Mouse (Mus musculus) stomach, embryonic 16.5 days (tissue): ENCODE measurements around the gene Kirrel2. TPM values are rescaled to one million over a fixed set of nuclear protein-coding genes. Genes with fewer than 3 reads are reported as not detected.
"Not testable (repeated sequence)": the region's sequence is repeated elsewhere in the genome, so short reads cannot be mapped to it uniquely, and the experiment has no call there.

ENCODE experiments used
- ATAC-seq: fragments of 200-750 bp; cut with Nextera tagmentation; 2 replicates; pipeline ENCODE4 v1.8.0; 2017; ENCODE audit warnings: moderate number of reproducible peaks, moderate TSS enrichment; ENCODE audit not compliant: insufficient read depth, low FRiP score
- H3K27ac ChIP-seq: fragments of 300-500 bp; sonication (generic); 2 replicates; pipeline ENCODE4 v1.5.1; 2014; ENCODE audit warnings: low read length
- H3K27me3 ChIP-seq: fragments of 300-500 bp; sonication (generic); 2 replicates; pipeline ENCODE4 v1.6.1; 2014; ENCODE audit warnings: low read length, control low read depth, mixed read lengths; ENCODE audit not compliant: control insufficient read depth, insufficient read depth
- H3K36me3 ChIP-seq: fragments of 300-500 bp; sonication (generic); 2 replicates; pipeline ENCODE4 v1.6.1; 2014; ENCODE audit warnings: low read length; ENCODE audit not compliant: control insufficient read depth, insufficient read depth
- H3K4me1 ChIP-seq: fragments of 300-500 bp; sonication (generic); 2 replicates; pipeline ENCODE4 v1.6.1; 2014; ENCODE audit warnings: low read length, control low read depth, mixed read lengths; ENCODE audit not compliant: control insufficient read depth, insufficient read depth
- H3K4me2 ChIP-seq: fragments of 300-500 bp; sonication (generic); 2 replicates; pipeline ENCODE4 v1.6.1; 2014; ENCODE audit warnings: low read depth, low read length, mixed read lengths
- H3K4me3 ChIP-seq: fragments of 300-500 bp; sonication (generic); replicated peaks from 2 replicates; pipeline ENCODE4 v1.5.1; 2014; ENCODE audit warnings: mild to moderate bottlenecking, low read length
- H3K9ac ChIP-seq: fragments of 300-500 bp; sonication (generic); 2 replicates; pipeline ENCODE4 v1.6.1; 2014; ENCODE audit warnings: low read length
- H3K9me3 ChIP-seq: fragments of 300-500 bp; sonication (generic); replicated peaks from 2 replicates; pipeline ENCODE4 v1.6.1; 2016; ENCODE audit warnings: low read length, control low read depth; ENCODE audit not compliant: control insufficient read depth
- WGBS: fragments of 180-500 bp; shearing (Covaris S2); extraction: QIAGEN DNeasy Blood & Tissue Kit; methylation state at CpG from one replicate; pipeline ENCODE4 v1.1.7; 2014; 5-methylcytosine and 5-hydroxymethylcytosine counted together
- polyA plus RNA-seq: library from polyadenylated mRNA; unstranded; fragments of >200 nt; fragmentation: Nextera tagmentation; extraction: Ambion mirVana; gene quantifications from 2 replicates; pipeline ENCODE4 v1.2.1, GENCODE M21; 2015

The Kirrel2 gene
- 1.4 and 1.9 TPM in 2 replicates for polyA plus RNA-seq

GRCm38 (mm10) chr7:30457629-30458330, at the start of gene Kirrel2, which contains the start of gene Nphs1:
TSS of gene Kirrel2 (minus strand) at chr7:30457690.
TSS of gene Nphs1 (plus strand) at chr7:30458315.
- peaks cover 90% of the 10 kb centered on the region for H3K27me3 ChIP-seq
- H3K36me3 ChIP-seq, result no peaks in the 10 kb centered on the region
- H3K4me1 ChIP-seq, result peaks cover 7% of the 10 kb centered on the region; the same call in 1 of the 2 replicates
- H3K9me3 ChIP-seq, result no peaks in the 10 kb centered on the region
- peak within 1 kb of the TSS; percentile 28 for H3K4me3 ChIP-seq
- peak within 1 kb of the TSS; percentile 11; the same call in 1 of the 2 replicates for H3K9ac ChIP-seq
- peak; percentile 56 for ATAC-seq
- 1% methylated on average over 16 of the region's 16 CpGs for WGBS
- H3K27ac ChIP-seq, result peak within 1 kb of the TSS; percentile 24; the same call in 1 of the 2 replicates
- H3K4me2 ChIP-seq, result peak within 1 kb of the TSS; percentile 45

GRCm38 (mm10) chr7:30501159-30501558, 43.7 kb upstream of the Kirrel2 start:
- H3K4me1 ChIP-seq, ATAC-seq, H3K4me3 ChIP-seq, H3K27me3 ChIP-seq, H3K27ac ChIP-seq, H3K9me3 ChIP-seq, H3K36me3 ChIP-seq, H3K9ac ChIP-seq, H3K4me2 ChIP-seq: not testable (repeated sequence)
- 74% methylated on average over 5 of the region's 5 CpGs for WGBS

- H3K36me3 ChIP-seq, H3K4me2 ChIP-seq, H3K4me1 ChIP-seq, H3K9ac ChIP-seq, H3K9me3 ChIP-seq, H3K27ac ChIP-seq, ATAC-seq, H3K4me3 ChIP-seq, H3K27me3 ChIP-seq: not testable (repeated sequence)
- 58% methylated on average over 5 of the region's 5 CpGs for WGBS
These were observed 38.1 kb upstream of the Kirrel2 start for GRCm38 (mm10) chr7:30495506-30496042.

GRCm38 (mm10) chr7:30493401-30493931, 36.0 kb upstream of the Kirrel2 start, which contains the start of gene Prodh2:
TSS of gene Prodh2 (plus strand) at chr7:30493622.
- no peaks in the 10 kb centered on the region for H3K4me1 ChIP-seq
- H3K4me2 ChIP-seq, result no peak within 1 kb of the TSS
- peak; percentile 33 for ATAC-seq
- no peak within 1 kb of the TSS for H3K9ac ChIP-seq
- H3K27ac ChIP-seq, result no peak within 1 kb of the TSS
- H3K36me3 ChIP-seq, result no peaks in the 10 kb centered on the region
- no peaks in the 10 kb centered on the region for H3K27me3 ChIP-seq
- no peaks in the 10 kb centered on the region for H3K9me3 ChIP-seq
- WGBS, result 48% methylated on average over 11 of the region's 11 CpGs
- H3K4me3 ChIP-seq, result no peak within 1 kb of the TSS

GRCm38 (mm10) chr7:30492765-30493164, 35.3 kb upstream of the Kirrel2 start:
- Histone ChIP-seq H3K27ac (no peak overlapping the region), H3K4me2 (no peak overlapping the region), H3K4me3 (no peak overlapping the region), H3K27me3 (no peaks in the 10 kb centered on the region), H3K9ac (no peak overlapping the region), H3K4me1 (no peaks in the 10 kb centered on the region), H3K36me3 (no peaks in the 10 kb centered on the region), H3K9me3 (no peaks in the 10 kb centered on the region)
- no peak for ATAC-seq
- 15% methylated on average over 4 of the region's 4 CpGs for WGBS

GRCm38 (mm10) chr7:30490957-30491307, 33.4 kb upstream of the Kirrel2 start:
- Histone ChIP-seq H3K27ac (no peak overlapping the region), H3K4me2 (no peak overlapping the region), H3K36me3 (no peaks in the 10 kb centered on the region), H3K27me3 (no peaks in the 10 kb centered on the region), H3K4me3 (no peak overlapping the region), H3K9me3 (no peaks in the 10 kb centered on the region), H3K9ac (no peak overlapping the region), H3K4me1 (no peaks in the 10 kb centered on the region)
- ATAC-seq, result no peak
- WGBS, result 14% methylated on average over 6 of the region's 6 CpGs

GRCm38 (mm10) chr7:30490251-30490956, 32.9 kb upstream of the Kirrel2 start:
- H3K4me3 ChIP-seq, result no peak overlapping the region
- 28% methylated on average over 16 of the region's 16 CpGs for WGBS

GRCm38 (mm10) chr7:30484250-30484649, 26.8 kb upstream of the Kirrel2 start:
- 14% methylated on average over 8 of the region's 8 CpGs for whole genome bisulfite sequencing
- Histone ChIP-seq H3K4me1 (no peaks in the 10 kb centered on the region), H3K9ac (no peak overlapping the region), H3K36me3 (no peaks in the 10 kb centered on the region), H3K27me3 (no peaks in the 10 kb centered on the region), H3K4me3 (no peak overlapping the region), H3K27ac (no peak overlapping the region), H3K9me3 (no peaks in the 10 kb centered on the region), H3K4me2 (no peak overlapping the region)
- no peak for ATAC-seq

More at GRCm38 (mm10) chr7:30490251-30490956, 32.9 kb upstream of the Kirrel2 start:
- Histone ChIP-seq H3K27ac (no peak overlapping the region), H3K27me3 (no peaks in the 10 kb centered on the region), H3K9me3 (no peaks in the 10 kb centered on the region), H3K36me3 (no peaks in the 10 kb centered on the region), H3K4me1 (no peaks in the 10 kb centered on the region), H3K9ac (no peak overlapping the region), H3K4me2 (no peak overlapping the region)
- no peak for ATAC-seq
